In genomic region chr4:141655908-141656608, GRCm38 (mm10) we compare ENCODE assay signal across 11 mouse cellular contexts. TPM values are rescaled to one million over a fixed set of nuclear protein-coding genes. Genes with fewer than 3 reads are reported as not detected.
A peak's percentile ranks its signal among the peaks of the same experiment; 100 is the strongest.
DNase-seq lines count a peak whose midpoint lies in the region; ATAC-seq and TF ChIP-seq lines count a peak whose summit lies in the region.
"Had no signal": no experiment of that assay in that cellular context is flagged by ENCODE, and none has a peak within 500 bp of the region (broad histone marks: within the 10 kb centered on the region; RNA-seq: fewer than 3 reads in every experiment).

No protein-coding gene starts in this region.

- peak; percentile 53 for DNase-seq in ovary, postnatal 36 days (ENCODE audit: low spot score)
- DNase-seq in ovary, postnatal 10 days (ENCODE audit: low spot score) = no peak
- peak; percentile 64 to 73 for DNase-seq in cerebellum, adult 2 months
- no peak for DNase-seq in heart, postnatal 0 days (ENCODE audit: low spot score)
- DNase-seq in skeletal muscle tissue, adult 2 months (ENCODE audit: low read depth, low spot score) = peak; percentile 70
- no peak for DNase-seq in kidney, adult 8-10 months

- no peak overlapping the region for H3K9ac ChIP-seq in heart, postnatal 0 days (replicated peaks; ENCODE audit: low read depth, low read length)
- no peak overlapping the region for H3K9ac ChIP-seq in forebrain, embryonic 12.5 days
- H3K9ac ChIP-seq in forebrain, embryonic 15.5 days (replicated peaks) = no peak overlapping the region
- H3K9ac ChIP-seq: forebrain, embryonic 13.5 days had no signal

- no peak overlapping the region for H3K4me3 ChIP-seq in cerebellum, adult 2 months (replicated peaks; ENCODE audit: insufficient read depth, low read depth, low read length)
- no peak overlapping the region for H3K4me3 ChIP-seq in heart, postnatal 0 days (ENCODE audit: low read depth, low read length)
- no peak overlapping the region for H3K4me3 ChIP-seq in forebrain, embryonic 12.5 days (replicated peaks)
- H3K4me3 ChIP-seq in forebrain, embryonic 15.5 days = no peak overlapping the region
- H3K4me3 ChIP-seq: forebrain, embryonic 13.5 days; myocyte had no signal

- peak; percentile 29 for ATAC-seq in heart, postnatal 0 days (ENCODE audit: insufficient read depth, low read depth)
- ATAC-seq in forebrain, embryonic 12.5 days (ENCODE audit: low FRiP score) = no peak
- no peak for ATAC-seq in forebrain, embryonic 15.5 days (replicated peaks)
- ATAC-seq: forebrain, embryonic 13.5 days had no signal

- TF ChIP-seq EP300 in heart, postnatal 0 days (IDR thresholded peaks at IDR 0.05; ENCODE audit: low read depth) = no peak

- peaks cover 51% of the 10 kb centered on the region for H3K4me1 ChIP-seq in cerebellum, adult 2 months (ENCODE audit: control insufficient read depth, insufficient read depth, low read length)
- peaks cover 29% of the 10 kb centered on the region for H3K4me1 ChIP-seq in heart, postnatal 0 days (ENCODE audit: control insufficient read depth, insufficient read depth)
- 0 out of 2 replicates have a peak, but pooled peaks cover 3% of the 10 kb centered on the region for H3K4me1 ChIP-seq in forebrain, embryonic 12.5 days
- H3K4me1 ChIP-seq in forebrain, embryonic 15.5 days = no peaks in the 10 kb centered on the region
- H3K4me1 ChIP-seq: forebrain, embryonic 13.5 days had no signal

- 45% methylated on average over 12 of the region's 12 CpGs for WGBS in cerebellum, adult 2 months
- 67% methylated on average over 12 of the region's 12 CpGs for WGBS in heart, postnatal 0 days
- WGBS in forebrain, embryonic 12.5 days = 91% methylated on average over 12 of the region's 12 CpGs
- 87% methylated on average over 12 of the region's 12 CpGs for WGBS in forebrain, embryonic 15.5 days

- TF ChIP-seq POLR2A in cerebellum, adult 2 months (IDR thresholded peaks at IDR 0.05; ENCODE audit: borderline replicate concordance, insufficient read depth, low read length) = no peak

- H3K27ac ChIP-seq in cerebellum, adult 2 months (ENCODE audit: insufficient read depth, low read length) = peak overlapping the region; percentile 82
- peak overlapping the region; percentile 74 for H3K27ac ChIP-seq in heart, postnatal 0 days (ENCODE audit: low read depth)
- no peak overlapping the region for H3K27ac ChIP-seq in forebrain, embryonic 12.5 days
- no peak overlapping the region for H3K27ac ChIP-seq in forebrain, embryonic 15.5 days (replicated peaks)
- H3K27ac ChIP-seq: forebrain, embryonic 13.5 days had no signal

- TF ChIP-seq CTCF in cerebellum, adult 2 months (IDR thresholded peaks at IDR 0.05; ENCODE audit: borderline replicate concordance, insufficient read depth, low read depth, low read length) = no peak
- no peak for TF ChIP-seq CTCF in heart, postnatal 0 days (IDR thresholded peaks at IDR 0.05; ENCODE audit: low read depth)

- peaks cover 42% of the 10 kb centered on the region for H3K36me3 ChIP-seq in heart, postnatal 0 days (replicated peaks; ENCODE audit: control insufficient read depth, insufficient read depth, low read length)
- H3K36me3 ChIP-seq in forebrain, embryonic 12.5 days (replicated peaks) = peaks cover 33% of the 10 kb centered on the region
- peaks cover 10% of the 10 kb centered on the region; the same call in 1 of the 2 replicates for H3K36me3 ChIP-seq in forebrain, embryonic 15.5 days

- no peaks in the 10 kb centered on the region for H3K27me3 ChIP-seq in cerebellum, adult 2 months (ENCODE audit: control insufficient read depth, insufficient read depth, low read length)
- no peaks in the 10 kb centered on the region for H3K27me3 ChIP-seq in heart, postnatal 0 days (ENCODE audit: control insufficient read depth, insufficient read depth, low read length)
- no peaks in the 10 kb centered on the region for H3K27me3 ChIP-seq in forebrain, embryonic 12.5 days
- H3K27me3 ChIP-seq in forebrain, embryonic 15.5 days = no peaks in the 10 kb centered on the region
- H3K27me3 ChIP-seq: forebrain, embryonic 13.5 days had no signal

- H3K4me2 ChIP-seq in heart, postnatal 0 days (ENCODE audit: low read depth, low read length) = no peak overlapping the region
- H3K4me2 ChIP-seq in forebrain, embryonic 12.5 days = no peak overlapping the region
- no peak overlapping the region for H3K4me2 ChIP-seq in forebrain, embryonic 15.5 days (replicated peaks)
- H3K4me2 ChIP-seq: forebrain, embryonic 13.5 days had no signal

- H3K9me3 ChIP-seq in heart, postnatal 0 days (replicated peaks; ENCODE audit: control insufficient read depth, low read length) = no peaks in the 10 kb centered on the region
- no peaks in the 10 kb centered on the region for H3K9me3 ChIP-seq in forebrain, embryonic 12.5 days
- H3K9me3 ChIP-seq in forebrain, embryonic 15.5 days = no peaks in the 10 kb centered on the region
- H3K9me3 ChIP-seq: forebrain, embryonic 13.5 days had no signal

RNA-seq across cellular contexts. Expression of gene Plekhm2, which starts 8.6 kb away (rescaled TPM):
- polyA plus RNA-seq in cerebellum, adult 2 months (2012; rRNA removed) = 124 and 130 TPM in 2 replicates
- 43.3 and 52.9 TPM in 2 replicates for total RNA-seq in heart, postnatal 0 days (2014; rRNA removed; ENCODE audit: low replicate concordance)
- 5.6 and 7.0 TPM in 2 replicates for polyA plus RNA-seq in heart, postnatal 0 days (2015; fragmentation: Nextera tagmentation; extraction: Ambion mirVana)
- polyA plus RNA-seq in forebrain, embryonic 12.5 days (2016; fragmentation: Nextera tagmentation; extraction: Ambion mirVana) = 5.2 and 6.6 TPM in 2 replicates
- polyA plus RNA-seq in forebrain, embryonic 15.5 days (2015; fragmentation: Nextera tagmentation; extraction: Ambion mirVana) = 7.6 TPM in 2 replicates

RNA-seq across cellular contexts. Expression of gene Rsc1a1, which starts 29.3 kb away (rescaled TPM):
- polyA plus RNA-seq in cerebellum, adult 2 months (2012; rRNA removed) = 7.4 and 8.1 TPM in 2 replicates
- total RNA-seq in heart, postnatal 0 days (2014; rRNA removed; ENCODE audit: low replicate concordance) = 2.1 and 11.9 TPM in 2 replicates
- polyA plus RNA-seq in heart, postnatal 0 days (2015; fragmentation: Nextera tagmentation; extraction: Ambion mirVana) = not detected in 2 replicates
- polyA plus RNA-seq in forebrain, embryonic 12.5 days (2016; fragmentation: Nextera tagmentation; extraction: Ambion mirVana) = 0.31 and 1.0 TPM in 2 replicates
- not detected in 2 replicates for polyA plus RNA-seq in forebrain, embryonic 15.5 days (2015; fragmentation: Nextera tagmentation; extraction: Ambion mirVana)
- total RNA-seq: layer of hippocampus, postnatal 36 days had no signal

RNA-seq across cellular contexts. Expression of gene Slc25a34, which starts 32.4 kb away (rescaled TPM):
- polyA plus RNA-seq in cerebellum, adult 2 months (2012; rRNA removed) = 7.7 and 9.5 TPM in 2 replicates
- total RNA-seq in heart, postnatal 0 days (2014; rRNA removed; ENCODE audit: low replicate concordance) = 12.8 and 56.2 TPM in 2 replicates
- polyA plus RNA-seq in heart, postnatal 0 days (2015; fragmentation: Nextera tagmentation; extraction: Ambion mirVana) = 17.9 and 20.6 TPM in 2 replicates
- not detected in 2 replicates for polyA plus RNA-seq in forebrain, embryonic 12.5 days (2016; fragmentation: Nextera tagmentation; extraction: Ambion mirVana)
- 0.06 and 0.14 TPM in 2 replicates for polyA plus RNA-seq in forebrain, embryonic 15.5 days (2015; fragmentation: Nextera tagmentation; extraction: Ambion mirVana)

RNA-seq across cellular contexts. Expression of gene Tmem82, which starts 37.6 kb away (rescaled TPM):
- 0.57 and 0.73 TPM in 2 replicates for polyA plus RNA-seq in cerebellum, adult 2 months (2012; rRNA removed)
- 0.89 and 6.1 TPM in 2 replicates for total RNA-seq in heart, postnatal 0 days (2014; rRNA removed; ENCODE audit: low replicate concordance)
- 6.8 and 7.3 TPM in 2 replicates for polyA plus RNA-seq in heart, postnatal 0 days (2015; fragmentation: Nextera tagmentation; extraction: Ambion mirVana)
- polyA plus RNA-seq in forebrain, embryonic 12.5 days (2016; fragmentation: Nextera tagmentation; extraction: Ambion mirVana) = 0.09 and 0.33 TPM in 2 replicates
- polyA plus RNA-seq in forebrain, embryonic 15.5 days (2015; fragmentation: Nextera tagmentation; extraction: Ambion mirVana) = 0.17 TPM in 2 replicates

RNA-seq across cellular contexts. Expression of gene Fblim1, which starts 50.2 kb away (rescaled TPM):
- polyA plus RNA-seq in cerebellum, adult 2 months (2012; rRNA removed) = 2.3 and 2.6 TPM in 2 replicates
- total RNA-seq in heart, postnatal 0 days (2014; rRNA removed; ENCODE audit: low replicate concordance) = 48.3 and 61.5 TPM in 2 replicates
- polyA plus RNA-seq in heart, postnatal 0 days (2015; fragmentation: Nextera tagmentation; extraction: Ambion mirVana) = 47.1 and 57.5 TPM in 2 replicates
- 17.3 and 19.8 TPM in 2 replicates for polyA plus RNA-seq in forebrain, embryonic 12.5 days (2016; fragmentation: Nextera tagmentation; extraction: Ambion mirVana)
- polyA plus RNA-seq in forebrain, embryonic 15.5 days (2015; fragmentation: Nextera tagmentation; extraction: Ambion mirVana) = 17.4 and 22.6 TPM in 2 replicates

Comparison
In these comparisons a context has a peak if more than half of its experiments do, and no peak if none do; other contexts are left out.
1. DNase-seq: peak in ovary, postnatal 36 days (single experiment), cerebellum, adult 2 months (2 of 2) and skeletal muscle tissue, adult 2 months (single experiment); none in ovary, postnatal 10 days (single experiment), heart, postnatal 0 days (single experiment) and kidney, adult 8-10 months (0 of 2).
2. H3K27ac ChIP-seq: peak in cerebellum, adult 2 months (single experiment) and heart, postnatal 0 days (single experiment); none in forebrain, embryonic 12.5 days (single experiment) and forebrain, embryonic 15.5 days (single experiment).
3. RNA of gene Plekhm2, which starts 8.6 kb away (polyA plus RNA-seq): 124 to 130 TPM in cerebellum, adult 2 months; 7.6 TPM in forebrain, embryonic 15.5 days, 5.6 to 7.0 TPM in heart, postnatal 0 days and 5.2 to 6.6 TPM in forebrain, embryonic 12.5 days; every median in the first group is over 10 times any median in the second.